Mouse (Mus musculus): Measurements from ENCODE around the gene Mob3b. TPM values are rescaled to one million over a fixed set of nuclear protein-coding genes. Genes with fewer than 3 reads are reported as not detected.

Mob3b gene
- total and polyA plus RNA-seq, 3 experiments: 0.33 TPM; not detected in 2

DNA sequence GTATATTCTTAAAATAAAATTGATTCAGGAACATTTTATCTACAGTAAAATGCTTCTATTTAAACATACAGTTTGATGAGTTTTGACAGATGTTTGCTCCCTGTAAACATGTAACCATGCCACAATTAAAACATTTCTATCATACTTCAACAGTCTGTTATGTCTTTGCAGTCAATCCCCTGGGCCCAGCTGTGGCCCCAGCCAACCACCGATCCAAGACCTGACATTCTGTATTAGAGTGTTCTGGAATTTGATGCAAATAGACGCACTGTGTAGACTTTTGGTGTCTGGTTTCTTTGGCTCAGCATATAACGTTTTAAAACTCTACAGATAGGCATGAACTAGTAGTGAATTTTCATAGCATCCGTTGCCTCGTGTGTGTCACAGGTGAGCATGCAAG is 182.5 kb downstream of the Mob3b start:
- DNase-seq (ENCODE audit: low spot score) (no peak), ATAC-seq (ENCODE audit: extremely low read depth, insufficient number of reproducible peaks, low FRiP score, poor library complexity, severe bottlenecking) (no peak)
- Histone ChIP-seq H3K4me1 (ENCODE audit: insufficient read depth, low read depth, low read length) (no peaks in the 10 kb centered on the region), H3K9me3 (replicated peaks) (no peaks in the 10 kb centered on the region), H3K36me3 (replicated peaks) (no peaks in the 10 kb centered on the region), H3K4me3 (ENCODE audit: low read depth, low read length) (no peak overlapping the region), H3K27me3 (ENCODE audit: insufficient read depth, low read length) (no peaks in the 10 kb centered on the region)
- TF ChIP-seq TAL1 (conservative IDR thresholded peaks at IDR 0.05; ENCODE audit: low read depth, low read length) (no peak), POLR2AphosphoS5 (IDR thresholded peaks at IDR 0.05; ENCODE audit: insufficient replicate concordance, low read depth, low read length) (no peak), GATA1 (IDR thresholded peaks at IDR 0.05; ENCODE audit: borderline replicate concordance, low read length) (no peak), GATA2 (IDR thresholded peaks at IDR 0.05; ENCODE audit: borderline replicate concordance, low read depth, low read length) (no peak), CTCF (IDR thresholded peaks at IDR 0.05; ENCODE audit: low read depth, low read length) (no peak)

DNA sequence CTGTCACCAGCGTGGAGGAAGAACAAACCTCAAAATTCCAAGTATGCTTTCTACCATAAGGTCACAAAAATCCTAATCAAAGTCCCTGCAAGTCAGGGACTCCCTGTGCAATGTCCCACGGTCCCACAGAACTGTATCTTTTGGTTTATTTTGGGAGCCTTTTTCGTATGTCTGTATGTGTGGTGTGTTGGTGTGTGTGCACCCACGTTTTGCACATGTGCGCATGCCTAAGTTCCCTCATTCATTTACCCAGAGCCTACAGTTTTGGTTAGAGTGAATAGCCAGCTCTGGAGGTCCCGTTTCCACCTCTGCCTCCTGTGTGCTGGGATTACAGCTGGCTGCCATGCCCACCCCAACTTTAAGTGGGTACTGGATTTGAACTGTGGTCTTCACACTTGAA is 189.7 kb downstream of the Mob3b start:
- TF ChIP-seq CTCF (IDR thresholded peaks at IDR 0.05; ENCODE audit: low read depth, low read length) (no peak), GATA2 (IDR thresholded peaks at IDR 0.05; ENCODE audit: borderline replicate concordance, low read depth, low read length) (no peak), GATA1 (IDR thresholded peaks at IDR 0.05; ENCODE audit: borderline replicate concordance, low read length) (no peak), POLR2AphosphoS5 (IDR thresholded peaks at IDR 0.05; ENCODE audit: insufficient replicate concordance, low read depth, low read length) (no peak), TAL1 (conservative IDR thresholded peaks at IDR 0.05; ENCODE audit: low read depth, low read length) (no peak)
- Histone ChIP-seq H3K27me3 (ENCODE audit: insufficient read depth, low read length) (peaks cover 5% of the 10 kb centered on the region; the same call in 1 of the 2 replicates), H3K4me3 (ENCODE audit: low read depth, low read length) (no peak overlapping the region), H3K9me3 (replicated peaks) (no peaks in the 10 kb centered on the region), H3K36me3 (replicated peaks) (no peaks in the 10 kb centered on the region), H3K4me1 (ENCODE audit: insufficient read depth, low read depth, low read length) (no peaks in the 10 kb centered on the region)
- ATAC-seq (ENCODE audit: extremely low read depth, insufficient number of reproducible peaks, low FRiP score, poor library complexity, severe bottlenecking) (no peak), DNase-seq (ENCODE audit: low spot score) (no peak)

DNA sequence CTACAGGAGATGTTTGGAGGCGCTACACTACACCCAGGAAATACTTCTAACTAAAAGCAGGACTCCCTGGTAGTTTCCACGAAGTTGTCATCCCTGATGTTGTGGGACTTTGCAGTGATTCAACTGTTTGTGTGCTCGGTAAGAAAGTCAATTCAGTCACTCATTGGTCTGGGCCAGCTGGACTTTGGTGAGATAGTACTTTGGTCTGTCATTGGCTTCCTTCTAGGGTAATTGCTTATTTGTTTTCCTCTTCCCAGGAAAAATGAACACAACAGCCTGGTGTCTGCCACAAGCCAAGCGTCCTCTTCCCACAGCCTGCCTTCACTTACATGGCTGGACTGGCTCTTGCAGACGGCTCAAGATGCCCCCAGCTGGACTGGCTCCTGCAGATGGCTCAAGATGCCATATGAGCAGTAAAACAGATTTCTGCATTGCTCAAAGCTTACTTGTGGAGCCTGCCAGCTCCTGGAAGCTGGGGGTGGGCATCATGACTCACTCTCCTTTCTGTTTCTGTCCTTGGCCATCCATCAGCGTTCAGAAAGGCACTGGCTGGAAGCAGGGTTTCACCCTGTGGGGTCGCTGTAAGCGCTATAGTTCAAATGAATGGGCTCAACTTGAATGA is 190.8 kb downstream of the Mob3b start:
- H3K4me3 ChIP-seq (ENCODE audit: low read depth, low read length): no peak overlapping the region
- DNase-seq (ENCODE audit: low spot score): no peak
- H3K4me1 ChIP-seq (ENCODE audit: insufficient read depth, low read depth, low read length): no peaks in the 10 kb centered on the region
- TF ChIP-seq GATA1 (IDR thresholded peaks at IDR 0.05; ENCODE audit: borderline replicate concordance, low read length): no peak
- TF ChIP-seq CTCF (IDR thresholded peaks at IDR 0.05; ENCODE audit: low read depth, low read length): no peak
- no peak for TF ChIP-seq POLR2AphosphoS5 (IDR thresholded peaks at IDR 0.05; ENCODE audit: insufficient replicate concordance, low read depth, low read length)
- TF ChIP-seq GATA2 (IDR thresholded peaks at IDR 0.05; ENCODE audit: borderline replicate concordance, low read depth, low read length): no peak
- no peaks in the 10 kb centered on the region for H3K36me3 ChIP-seq (replicated peaks)
- no peak for ATAC-seq (ENCODE audit: extremely low read depth, insufficient number of reproducible peaks, low FRiP score, poor library complexity, severe bottlenecking)
- H3K9me3 ChIP-seq (replicated peaks): no peaks in the 10 kb centered on the region
- peaks cover 5% of the 10 kb centered on the region; the same call in 1 of the 2 replicates for H3K27me3 ChIP-seq (ENCODE audit: insufficient read depth, low read length)

DNA sequence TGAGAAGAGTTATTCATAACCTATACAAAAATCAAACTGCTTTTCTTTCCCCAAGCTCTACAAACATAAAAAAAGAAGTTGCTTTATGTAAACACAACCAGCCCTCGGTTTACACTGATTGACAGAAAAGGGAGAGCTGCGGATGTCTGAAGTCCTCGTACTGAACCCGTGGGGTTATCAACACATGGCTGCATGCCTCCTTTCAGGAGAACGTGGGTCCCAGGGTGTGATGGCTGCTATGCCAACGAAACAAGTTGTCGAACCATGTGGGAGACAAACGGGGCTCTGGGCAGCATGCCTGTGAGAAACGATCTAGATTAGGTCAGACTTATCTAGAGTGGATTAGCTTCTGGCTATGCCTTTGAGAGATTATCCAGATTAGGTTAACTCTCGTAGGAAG is 192.4 kb downstream of the Mob3b start:
- H3K9me3 ChIP-seq (replicated peaks): no peaks in the 10 kb centered on the region
- no peak overlapping the region for H3K4me3 ChIP-seq (ENCODE audit: low read depth, low read length)
- DNase-seq (ENCODE audit: low spot score): no peak
- peaks cover 5% of the 10 kb centered on the region; the same call in 1 of the 2 replicates for H3K27me3 ChIP-seq (ENCODE audit: insufficient read depth, low read length)
- no peaks in the 10 kb centered on the region for H3K36me3 ChIP-seq (replicated peaks)
- TF ChIP-seq GATA1 (IDR thresholded peaks at IDR 0.05; ENCODE audit: borderline replicate concordance, low read length): no peak
- no peak for TF ChIP-seq POLR2AphosphoS5 (IDR thresholded peaks at IDR 0.05; ENCODE audit: insufficient replicate concordance, low read depth, low read length)
- no peak for TF ChIP-seq CTCF (IDR thresholded peaks at IDR 0.05; ENCODE audit: low read depth, low read length)
- TF ChIP-seq TAL1 (conservative IDR thresholded peaks at IDR 0.05; ENCODE audit: low read depth, low read length): no peak
- no peak for TF ChIP-seq GATA2 (IDR thresholded peaks at IDR 0.05; ENCODE audit: borderline replicate concordance, low read depth, low read length)
- no peak for ATAC-seq (ENCODE audit: extremely low read depth, insufficient number of reproducible peaks, low FRiP score, poor library complexity, severe bottlenecking)
- H3K4me1 ChIP-seq (ENCODE audit: insufficient read depth, low read depth, low read length): no peaks in the 10 kb centered on the region

DNA sequence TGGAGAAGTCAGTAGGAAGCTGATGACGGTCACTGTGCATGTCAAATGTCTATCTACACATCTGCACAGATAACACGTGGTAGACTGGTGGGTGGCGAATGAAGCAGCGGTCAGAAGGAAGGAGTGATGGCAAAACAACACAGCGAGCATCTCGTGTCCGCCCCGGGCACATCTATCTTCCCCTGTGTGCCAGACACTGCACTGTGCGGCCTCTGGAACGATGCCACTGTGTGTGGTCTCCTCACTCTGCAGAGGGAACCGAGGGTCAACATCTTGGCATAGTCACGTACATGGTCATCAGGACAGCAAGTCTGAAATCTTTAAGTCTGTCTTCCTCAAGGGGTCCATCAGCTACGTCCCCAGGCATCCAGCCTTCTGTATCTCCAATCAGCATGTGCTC is 193.3 kb downstream of the Mob3b start:
- H3K27me3 ChIP-seq (ENCODE audit: insufficient read depth, low read length): peaks cover 5% of the 10 kb centered on the region; the same call in 1 of the 2 replicates
- H3K9me3 ChIP-seq (replicated peaks): no peaks in the 10 kb centered on the region
- H3K4me3 ChIP-seq (ENCODE audit: low read depth, low read length): no peak overlapping the region
- DNase-seq (ENCODE audit: low spot score) (no peak), ATAC-seq (ENCODE audit: extremely low read depth, insufficient number of reproducible peaks, low FRiP score, poor library complexity, severe bottlenecking) (no peak)
- no peak for TF ChIP-seq GATA2 (IDR thresholded peaks at IDR 0.05; ENCODE audit: borderline replicate concordance, low read depth, low read length)
- TF ChIP-seq CTCF (IDR thresholded peaks at IDR 0.05; ENCODE audit: low read depth, low read length): no peak
- H3K4me1 ChIP-seq (ENCODE audit: insufficient read depth, low read depth, low read length): no peaks in the 10 kb centered on the region
- H3K36me3 ChIP-seq (replicated peaks): no peaks in the 10 kb centered on the region

DNA sequence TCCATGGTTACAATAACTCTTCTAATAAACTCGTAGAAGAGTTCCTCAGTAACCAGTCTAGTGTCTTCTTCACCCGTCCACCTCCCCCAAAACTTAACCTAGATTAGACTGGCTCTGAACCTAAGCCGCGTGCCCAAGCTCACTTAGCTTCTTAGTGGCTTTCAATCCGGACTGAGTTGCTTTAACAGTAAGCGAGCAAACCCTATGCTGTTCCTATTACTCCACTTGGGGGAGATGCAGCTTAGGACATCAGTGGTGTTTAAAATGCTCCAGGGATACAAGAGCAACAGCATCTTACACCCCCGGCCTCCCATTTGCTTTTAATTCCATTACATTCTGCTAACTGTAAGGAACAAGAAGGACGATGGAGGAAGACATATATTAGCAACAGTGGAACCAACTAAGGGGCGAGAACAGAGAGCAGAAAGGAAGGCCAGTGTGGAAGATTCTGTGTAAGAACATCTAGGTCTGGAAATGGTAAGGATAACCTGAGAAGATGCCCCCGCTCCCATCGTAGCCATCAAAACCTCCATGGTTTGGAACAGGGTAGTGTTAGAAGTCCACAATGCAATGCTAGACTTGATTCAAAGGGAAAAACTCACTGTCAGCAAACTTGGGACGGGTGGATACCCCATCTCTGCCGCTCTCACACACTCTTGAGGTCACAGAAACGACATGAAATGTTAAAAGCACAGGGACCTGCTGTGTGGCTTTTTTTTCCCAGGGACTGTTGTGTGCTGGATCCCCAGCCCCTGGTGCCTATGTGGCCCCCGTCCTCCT is 196.3 kb downstream of the Mob3b start:
- Histone ChIP-seq H3K4me1 (ENCODE audit: insufficient read depth, low read depth, low read length) (no peaks in the 10 kb centered on the region), H3K4me3 (ENCODE audit: low read depth, low read length) (no peak overlapping the region), H3K27me3 (ENCODE audit: insufficient read depth, low read length) (peaks cover 5% of the 10 kb centered on the region; the same call in 1 of the 2 replicates), H3K36me3 (replicated peaks) (no peaks in the 10 kb centered on the region), H3K9me3 (replicated peaks) (no peaks in the 10 kb centered on the region)
- no peak for ATAC-seq (ENCODE audit: extremely low read depth, insufficient number of reproducible peaks, low FRiP score, poor library complexity, severe bottlenecking)
- no peak for TF ChIP-seq CTCF (IDR thresholded peaks at IDR 0.05; ENCODE audit: low read depth, low read length)
- no peak for TF ChIP-seq GATA2 (IDR thresholded peaks at IDR 0.05; ENCODE audit: borderline replicate concordance, low read depth, low read length)
- DNase-seq (ENCODE audit: low spot score): no peak

Data from G1E (cell line).